Mouse (Mus musculus) cerebellum, adult (tissue): Measurements from ENCODE around the gene Hp.

Experiments used
- ATAC-seq: cut with Nextera tagmentation; 2 replicates; pipeline ENCODE4 v1.9.2; 2017; ENCODE audit warnings: mild to moderate bottlenecking, moderate library complexity, mixed read lengths; ENCODE audit not compliant: insufficient number of reproducible peaks, low FRiP score, low TSS enrichment

The Hp gene

DNA sequence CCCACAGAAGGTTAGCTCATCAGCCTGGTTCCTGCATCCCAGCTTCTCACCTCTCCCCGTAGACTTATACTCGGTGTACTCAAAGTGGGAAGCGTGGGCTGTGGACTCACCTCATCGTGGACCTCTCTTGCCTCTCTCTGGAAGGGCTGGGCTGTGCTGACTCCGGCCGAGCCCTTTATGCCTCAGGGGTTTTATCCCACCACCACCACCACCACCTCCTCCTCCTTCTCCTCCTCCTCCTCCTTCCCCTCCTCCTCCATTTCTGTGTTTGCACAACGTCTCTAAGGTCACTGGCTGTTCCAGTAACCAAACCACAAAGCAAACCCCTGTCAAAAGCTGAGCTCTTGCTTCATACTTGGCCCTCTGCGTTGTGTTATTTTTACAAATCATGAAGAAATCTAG lies at the start of gene Hp:
Gene Hp, minus strand, starts transcription at position 273 of the 402 bp plus-strand sequence.
- no peak for ATAC-seq

DNA sequence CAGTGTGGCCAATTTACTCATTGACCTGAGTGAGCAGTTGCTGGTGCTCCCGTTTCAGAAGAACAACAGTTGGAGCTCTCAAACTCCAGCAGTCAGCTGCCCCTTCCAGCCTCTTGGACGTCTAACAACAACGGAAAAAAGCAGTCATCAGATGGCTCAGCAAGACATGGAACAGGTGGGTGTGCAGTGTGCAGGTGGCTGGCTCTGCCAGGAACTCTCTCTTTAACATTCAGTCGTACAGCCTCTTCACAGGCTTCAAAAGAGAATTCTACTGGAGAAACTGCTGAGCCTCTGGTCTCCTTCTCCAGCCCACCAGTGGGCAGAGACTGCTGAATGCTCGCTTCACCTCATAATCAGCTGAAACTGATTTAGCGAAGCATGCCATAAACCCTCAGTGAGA lies 49.7 kb upstream of the Hp start:
- ATAC-seq: no peak

DNA sequence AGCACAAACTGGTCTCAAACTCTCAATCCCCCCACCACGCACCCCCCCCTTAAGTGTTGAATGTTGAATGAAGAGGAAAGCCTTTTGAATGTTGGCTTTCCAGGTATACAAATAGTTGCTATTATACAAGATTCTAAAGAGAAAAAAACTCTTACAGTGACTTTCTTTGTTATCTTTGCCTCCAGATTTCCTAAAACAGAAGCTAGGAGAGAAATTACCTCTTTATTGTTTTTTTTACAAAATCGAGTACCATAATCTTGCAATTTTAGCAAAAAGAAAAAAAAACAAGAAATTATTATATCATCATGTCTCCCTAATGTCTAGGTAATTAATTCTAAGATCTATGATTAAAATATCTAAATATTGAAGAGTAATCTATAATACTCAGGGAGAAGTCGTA lies 36.6 kb upstream of the Hp start:
- ATAC-seq: no peak

DNA sequence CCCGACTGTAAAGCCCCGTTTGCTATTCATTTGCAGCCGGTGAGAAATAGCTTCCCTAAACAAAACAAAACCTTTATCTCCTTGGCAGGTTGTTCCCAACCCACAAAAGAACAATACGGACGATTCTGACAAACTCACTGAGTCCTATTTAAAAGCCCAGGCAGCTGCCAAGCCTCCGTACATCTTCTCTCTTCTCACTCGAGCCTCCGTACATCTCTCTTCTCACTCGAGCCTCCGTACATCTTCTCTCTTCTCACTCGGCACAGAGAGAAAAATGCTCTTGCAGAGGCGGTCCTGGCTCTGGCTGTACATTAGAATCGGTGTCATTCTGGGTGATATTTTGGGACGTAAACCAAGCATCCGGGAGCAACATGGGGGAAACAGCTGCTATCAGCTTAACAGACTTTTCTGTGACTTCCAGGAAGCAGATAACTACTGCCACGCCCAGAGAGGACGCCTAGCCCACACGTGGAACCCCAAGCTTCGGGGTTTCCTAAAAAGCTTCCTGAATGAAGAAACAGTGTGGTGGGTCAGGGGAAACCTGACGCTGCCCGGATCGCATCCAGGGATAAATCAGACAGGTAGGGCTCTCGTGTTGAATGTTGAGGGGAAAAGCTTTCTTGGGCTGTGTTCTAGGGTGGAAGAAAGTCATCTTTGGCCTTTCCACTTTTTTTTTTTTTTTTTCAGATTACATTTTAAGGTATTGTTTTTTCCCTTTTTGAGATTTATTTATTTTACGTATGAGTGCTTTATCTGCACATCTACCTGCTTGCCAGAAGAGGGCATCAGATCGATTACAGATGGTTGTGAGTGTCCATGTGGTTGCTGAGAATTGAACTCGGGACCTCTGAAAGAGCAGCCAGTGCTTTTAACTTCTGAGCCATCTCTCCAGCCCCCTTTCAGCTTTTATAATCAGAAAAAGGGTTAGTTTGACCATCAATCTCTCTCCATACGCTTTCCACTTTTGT lies 35.6 kb upstream of the Hp start, which contains the start of gene Pkd1l3:
Gene Pkd1l3, plus strand, starts transcription at position 275 of the 968 bp plus-strand sequence.
- no peak for ATAC-seq

DNA sequence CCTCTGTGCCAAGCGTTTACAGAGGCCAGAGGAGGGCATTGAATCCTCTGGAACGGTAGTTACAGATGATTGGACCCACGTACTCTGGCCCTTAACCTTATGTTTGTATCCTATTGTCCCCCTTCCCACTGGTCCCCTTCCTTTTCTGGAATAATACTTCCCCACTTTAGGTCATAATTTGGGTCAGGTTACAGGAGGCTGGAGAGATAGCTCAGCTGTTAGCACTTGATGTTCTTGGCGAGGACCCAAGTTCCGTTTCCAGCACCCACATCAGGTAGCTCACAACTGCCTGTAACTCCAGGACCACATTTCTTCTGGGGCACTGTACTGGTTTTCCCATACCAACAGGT lies 30.2 kb upstream of the Hp start:
- ATAC-seq: no peak

DNA sequence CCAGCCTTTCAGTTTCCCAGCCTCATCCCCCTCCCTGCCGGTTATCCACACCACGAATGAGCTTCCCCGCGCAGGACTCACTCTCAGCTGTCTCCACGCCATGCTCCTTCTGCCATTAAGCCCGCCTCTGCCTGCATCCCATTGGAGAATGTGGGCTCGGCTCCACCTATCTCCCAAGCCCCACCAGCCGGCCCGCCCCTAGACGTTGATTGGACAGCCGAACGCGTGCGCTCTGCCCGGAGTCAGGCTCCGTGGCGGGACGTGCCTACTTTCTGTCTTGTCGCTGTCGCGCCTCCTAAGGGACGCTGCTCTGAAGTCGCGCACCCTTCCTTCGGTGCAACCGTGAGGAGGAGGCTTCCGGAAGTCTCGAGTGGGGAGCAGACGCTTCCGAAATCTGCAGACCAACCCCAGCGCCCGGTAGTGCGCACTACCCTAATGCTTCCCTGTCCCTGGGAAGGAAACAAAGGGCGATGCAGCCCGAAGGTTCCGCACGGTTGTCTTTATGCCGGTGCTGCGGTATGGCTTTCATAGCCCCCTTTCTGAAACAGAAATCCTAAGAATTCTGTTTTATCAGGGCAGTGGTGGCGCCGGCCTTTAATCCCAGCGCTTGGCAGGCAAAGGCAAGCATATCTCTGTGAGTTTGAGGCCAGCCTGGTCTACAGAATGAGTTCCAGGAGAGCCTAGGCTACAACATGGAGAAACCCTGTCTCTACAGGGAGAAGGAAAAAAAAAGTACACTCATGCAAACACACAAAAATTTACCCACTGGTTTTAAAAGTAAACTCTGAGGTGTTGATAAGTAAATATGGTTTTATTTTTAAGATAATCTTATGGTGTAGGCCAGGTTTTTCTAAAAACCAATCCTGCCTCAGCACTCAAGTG lies 29.5 kb upstream of the Hp start, which contains the start of gene Dhodh:
Gene Dhodh, minus strand, starts transcription at position 403 of the 882 bp plus-strand sequence.
- peak; percentile 98 for ATAC-seq

DNA sequence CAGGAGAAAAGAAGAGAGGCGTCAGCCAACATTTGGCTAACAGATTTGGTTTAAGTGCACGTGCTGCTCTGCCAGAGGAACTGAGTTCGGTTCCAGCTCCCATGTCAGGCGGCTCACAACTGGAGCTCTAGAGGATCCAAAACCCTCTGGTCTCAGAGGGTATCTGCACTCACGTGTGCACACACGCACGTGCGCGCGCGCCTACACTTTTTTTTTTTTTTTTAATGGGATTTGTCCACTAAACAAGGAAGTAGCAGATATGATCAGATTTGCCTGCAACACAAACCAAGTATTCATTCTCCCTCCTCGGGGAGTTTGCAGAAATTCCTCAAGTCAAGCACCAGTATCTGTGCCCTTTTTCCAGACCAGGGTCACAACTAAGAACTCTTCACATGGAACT lies 28.7 kb upstream of the Hp start:
- no peak for ATAC-seq

DNA sequence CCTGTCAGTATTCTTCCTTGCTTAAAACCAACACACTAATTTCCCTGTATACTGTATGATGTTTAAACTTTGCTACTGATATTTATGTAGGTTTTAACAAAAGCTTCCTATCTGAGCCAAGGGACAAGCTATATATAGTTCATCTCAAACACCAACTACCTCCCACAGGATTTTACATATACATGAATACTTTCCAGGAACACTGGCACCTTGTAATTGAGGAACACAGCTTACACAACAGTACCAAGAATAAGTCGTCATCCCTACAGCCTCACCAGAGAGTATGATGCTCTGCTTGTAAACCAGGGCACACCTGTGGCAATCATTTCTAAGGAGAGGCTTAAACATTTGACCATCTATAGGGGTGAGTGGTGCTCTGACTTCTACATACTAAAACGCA lies 27.8 kb upstream of the Hp start:
- ATAC-seq: no peak

DNA sequence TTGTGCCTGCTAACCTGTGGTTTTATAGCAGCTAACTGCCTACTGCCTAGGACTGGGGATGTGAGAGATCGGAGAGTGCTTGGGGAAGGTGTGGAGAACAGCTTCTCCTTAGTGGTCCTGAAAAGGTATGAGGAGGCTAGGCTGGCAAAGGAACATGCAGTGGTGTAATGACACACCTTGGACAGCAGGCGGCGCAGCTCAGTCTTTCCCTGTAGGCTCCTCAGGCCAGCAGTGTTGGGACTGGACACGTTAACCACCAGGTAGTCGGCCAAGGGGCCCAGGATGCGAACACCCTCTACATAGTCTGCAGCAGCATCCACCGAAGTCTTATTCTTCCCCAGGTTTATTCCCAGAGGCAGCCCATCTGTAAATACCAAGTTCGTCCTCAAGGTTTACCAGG lies 16.9 kb upstream of the Hp start:
- 0 out of 2 replicates have a peak, but pooled peaks have one; percentile 45 for ATAC-seq

DNA sequence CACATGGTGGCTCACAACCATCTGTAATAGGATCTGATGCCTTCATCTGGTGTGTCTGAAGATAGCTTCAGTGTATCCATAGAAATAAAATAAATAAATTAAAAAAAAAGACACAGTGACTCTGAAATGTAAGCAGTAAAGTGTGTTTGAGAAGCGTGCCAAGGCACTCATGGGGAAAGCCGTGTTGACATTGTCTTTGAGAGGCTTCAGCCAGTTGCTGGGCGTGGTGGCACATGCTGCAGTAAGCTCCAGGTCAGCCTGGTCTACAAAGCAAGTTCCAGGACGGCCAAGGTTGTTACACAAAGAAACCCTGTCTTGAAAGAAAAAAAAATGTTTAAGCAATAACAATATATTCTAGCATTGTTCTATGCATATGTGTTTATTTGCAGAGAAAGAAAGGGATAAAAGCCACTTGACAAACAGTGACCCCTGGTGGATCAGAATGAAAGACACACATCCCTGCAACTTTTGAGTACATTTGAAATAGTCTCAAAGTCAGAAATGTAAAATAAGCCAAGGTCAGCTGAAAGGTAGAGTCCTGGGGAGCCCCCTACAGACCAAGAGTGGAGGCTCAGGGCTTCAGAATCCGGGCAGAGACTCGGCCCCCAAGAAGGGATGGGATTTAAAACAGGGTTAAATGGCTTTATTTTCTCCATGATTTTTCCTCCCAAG lies 14.3 kb upstream of the Hp start:
- no peak for ATAC-seq

DNA sequence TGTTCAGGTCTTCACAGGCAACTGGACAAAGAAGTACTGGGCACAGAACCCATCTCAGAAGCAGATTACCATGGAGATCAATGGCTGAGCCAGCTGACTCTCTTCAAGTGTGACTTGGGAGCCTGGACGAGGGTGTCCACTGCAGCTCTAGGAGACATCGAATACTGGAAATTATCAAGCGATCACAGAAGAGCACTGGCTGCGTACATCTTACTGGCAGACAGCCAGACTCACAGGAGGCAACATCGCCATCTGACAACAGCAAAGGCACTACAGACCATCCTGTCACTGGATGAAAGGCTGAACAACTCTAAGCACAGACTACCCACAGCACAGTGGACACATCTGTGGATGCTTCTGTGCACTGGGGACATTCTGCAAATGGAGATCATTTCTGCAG lies 13.2 kb upstream of the Hp start:
- ATAC-seq: no peak

DNA sequence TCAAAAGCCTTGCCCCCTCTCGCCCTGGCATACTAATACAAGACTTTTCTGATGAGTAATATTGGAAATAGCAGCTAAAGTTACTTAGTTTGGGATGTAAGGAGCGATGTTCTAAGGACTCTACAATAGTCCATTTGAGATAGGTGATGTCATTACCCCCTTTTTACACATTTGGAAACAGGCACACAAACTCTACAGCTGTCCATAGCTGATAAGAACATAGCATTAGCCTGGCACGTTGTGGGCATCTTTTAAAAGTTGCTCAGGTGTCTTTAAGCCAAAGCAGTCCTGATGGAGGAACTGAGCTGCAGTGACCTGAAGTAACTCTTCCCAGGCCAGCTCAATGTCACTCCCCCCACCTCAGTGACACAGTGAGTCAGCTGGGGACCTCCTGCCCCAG lies 12.4 kb upstream of the Hp start:
- ATAC-seq: no peak

DNA sequence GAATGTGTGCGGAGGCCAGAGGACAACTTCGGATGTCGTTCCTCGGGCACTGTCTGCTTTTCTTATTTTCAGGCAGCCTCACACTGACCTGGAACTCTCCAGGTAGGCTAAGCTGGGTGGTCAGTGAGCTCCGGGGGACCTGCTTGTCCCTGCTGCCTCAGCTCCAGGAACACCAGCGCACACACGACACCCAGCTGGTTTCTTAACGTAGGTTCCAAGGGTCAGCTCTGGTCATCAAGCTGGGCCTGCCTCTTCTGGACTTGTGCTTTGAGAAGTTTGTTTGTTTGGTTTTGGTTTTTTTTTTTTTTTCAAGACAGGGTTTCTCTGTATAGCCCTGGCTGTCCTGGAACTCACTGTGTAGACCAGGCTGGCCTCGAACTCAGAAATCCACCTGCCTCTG lies 11.9 kb upstream of the Hp start:
- no peak for ATAC-seq

DNA sequence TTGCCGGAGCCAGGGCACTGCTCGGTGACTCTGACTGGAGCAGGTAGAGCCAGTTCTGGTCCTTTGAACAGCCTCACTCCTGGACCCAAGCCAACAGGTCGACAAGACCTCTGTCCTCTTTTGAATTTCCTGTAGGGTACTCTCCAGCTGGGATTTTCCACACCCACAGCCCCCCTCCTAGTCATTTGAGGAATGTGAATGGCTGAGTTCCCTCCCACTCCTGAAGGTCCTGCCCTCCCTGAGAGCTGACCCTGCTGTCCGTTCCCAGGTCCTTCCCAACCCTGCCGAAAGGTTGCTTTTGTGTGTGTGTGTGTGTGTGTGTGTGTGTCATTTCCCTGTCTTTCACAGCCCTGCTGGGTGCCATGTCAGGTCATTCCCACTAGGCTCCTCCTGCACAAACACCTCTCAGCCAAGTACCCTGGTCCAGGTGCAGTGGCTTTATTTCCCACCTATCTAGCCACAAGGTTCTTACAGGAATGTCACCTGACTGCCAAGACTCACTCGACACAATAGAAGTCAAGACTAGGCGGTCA lies 8.1 kb upstream of the Hp start:
- ATAC-seq: no peak

DNA sequence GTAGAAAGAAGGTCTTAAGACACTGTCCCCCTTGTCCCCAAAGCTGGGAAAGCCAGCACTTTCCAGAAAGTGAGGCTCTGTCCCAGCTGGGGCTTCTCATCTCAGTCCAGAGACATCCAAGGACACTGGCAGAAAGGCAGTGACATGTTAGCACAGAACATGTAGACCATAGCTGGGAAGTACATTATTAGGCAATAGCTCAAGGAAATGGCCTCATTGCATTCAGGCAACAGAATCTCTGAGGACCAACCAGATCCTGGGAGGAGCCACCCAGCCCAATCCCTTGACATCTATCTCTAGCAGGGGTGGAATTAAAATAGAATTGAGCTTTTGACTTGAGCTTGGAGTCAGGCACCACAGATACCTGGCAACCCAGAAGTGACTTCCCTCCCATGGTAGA lies 6.7 kb upstream of the Hp start:
- no peak for ATAC-seq

DNA sequence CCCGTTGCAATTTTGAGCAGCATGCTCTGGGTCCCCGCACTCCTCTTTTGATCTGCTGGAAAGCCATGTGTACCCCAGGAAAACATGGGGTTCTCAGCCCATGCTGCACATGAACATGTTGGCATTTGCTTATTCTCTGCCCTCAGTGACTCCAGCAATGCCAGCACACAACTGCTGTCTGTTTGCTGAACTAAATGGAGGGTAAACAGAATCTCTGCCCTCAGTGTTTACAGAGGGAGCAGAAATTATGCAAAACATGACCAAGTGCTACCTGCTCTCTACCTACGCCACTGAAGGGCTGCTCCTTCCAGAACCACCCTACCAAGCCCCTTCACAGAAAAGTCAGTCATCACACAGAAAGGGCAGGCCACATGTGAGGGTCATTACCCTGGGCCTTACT lies 5.9 kb upstream of the Hp start:
- no peak for ATAC-seq

DNA sequence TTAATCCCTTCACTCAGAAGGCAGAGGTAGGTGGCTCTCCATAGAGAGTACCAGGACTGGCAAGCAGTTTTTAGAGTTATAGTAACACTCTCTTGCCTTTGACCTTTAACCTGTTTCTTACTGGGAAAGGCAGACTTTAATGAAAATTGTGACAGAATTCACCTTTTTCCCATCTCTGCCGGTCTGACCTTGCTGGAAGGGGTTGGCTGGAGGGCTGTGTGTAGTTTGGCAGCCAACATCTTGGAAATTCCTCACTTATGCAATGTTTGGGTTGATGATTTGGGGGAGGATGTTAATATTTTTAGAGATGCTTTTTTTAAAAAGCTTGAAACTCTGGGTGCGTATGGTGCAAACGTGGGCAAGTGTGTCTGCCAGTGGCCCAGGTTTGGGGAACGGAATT lies 5.3 kb upstream of the Hp start:
- no peak for ATAC-seq

DNA sequence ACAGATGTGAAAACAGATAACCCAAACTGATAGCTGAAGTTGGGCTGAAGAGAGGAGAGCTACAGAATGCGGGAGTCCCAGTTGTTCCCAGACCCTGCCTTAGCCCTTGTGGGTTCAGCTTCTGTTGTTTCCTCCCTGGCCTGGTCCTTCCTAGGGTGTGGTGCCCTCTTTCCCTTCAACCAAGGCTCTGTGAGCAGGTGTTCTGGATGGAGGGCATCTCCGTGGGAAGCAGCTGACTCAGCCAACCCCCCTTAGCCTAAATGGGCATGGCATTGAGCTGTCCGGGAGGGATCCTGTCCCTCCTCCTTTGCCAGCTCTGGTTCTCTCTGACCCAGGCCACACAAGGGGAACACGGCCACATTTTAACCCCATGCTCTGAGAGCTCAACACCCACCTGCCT lies 2.7 kb downstream of the Hp start:
- ATAC-seq: no peak

DNA sequence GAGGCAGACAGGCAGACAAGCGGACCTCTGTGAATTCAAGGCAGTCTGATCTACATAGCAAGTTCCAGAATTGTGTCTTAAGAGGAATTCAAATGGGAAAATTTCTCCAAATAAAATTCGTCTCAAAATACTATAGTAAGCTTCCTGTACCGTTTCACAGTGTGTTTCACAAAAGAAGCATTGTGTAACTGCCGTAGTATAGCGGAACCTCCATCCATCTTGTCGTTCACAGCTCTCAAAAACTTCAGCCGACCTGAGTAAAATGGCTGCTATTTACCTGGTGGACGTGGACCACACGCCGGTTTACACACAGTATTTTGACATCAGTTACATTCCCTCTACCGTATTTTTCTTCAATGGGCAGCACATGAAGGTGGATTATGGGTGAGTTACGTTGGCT lies 7.8 kb downstream of the Hp start:
- ATAC-seq: no peak

DNA sequence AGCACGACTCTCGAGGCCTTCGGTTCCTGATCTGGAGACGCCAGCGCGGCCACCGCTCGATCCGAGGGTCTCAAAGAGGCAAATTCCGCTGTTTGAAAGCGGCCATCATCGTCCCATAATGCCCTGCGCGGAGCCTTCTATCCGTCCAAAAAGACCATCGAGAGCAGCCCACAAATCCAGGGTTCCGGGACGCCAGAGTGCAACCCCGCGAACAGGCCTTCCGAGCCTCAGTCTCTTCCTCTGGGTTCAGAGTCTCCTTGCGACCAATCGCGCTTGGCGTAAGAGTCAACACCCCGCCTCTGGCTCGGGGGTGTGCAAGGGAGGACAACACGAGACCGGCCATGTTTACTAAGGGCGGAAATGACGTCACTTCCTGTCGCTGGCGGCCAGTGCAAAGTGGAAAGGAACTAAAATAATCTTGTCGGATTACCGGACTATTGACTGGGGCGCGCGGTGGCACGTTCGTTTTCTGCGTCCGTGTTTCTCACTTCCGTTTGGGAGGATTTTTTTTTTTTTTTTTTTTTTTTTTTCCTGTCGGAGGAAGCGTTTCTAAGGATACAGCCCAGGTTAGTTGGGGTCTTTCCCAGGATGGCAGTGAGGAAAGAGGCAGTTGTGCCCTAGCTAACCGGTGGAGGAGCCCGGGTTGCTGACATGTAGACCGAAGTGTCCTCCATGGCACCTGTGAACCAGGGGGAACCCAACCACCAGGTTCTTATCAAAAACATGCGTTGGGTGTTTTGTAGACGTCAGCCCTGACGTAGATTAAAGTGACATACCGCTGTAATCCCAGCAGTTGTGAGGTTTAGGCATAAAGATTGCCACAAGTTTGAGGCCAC lies 13.3 kb downstream of the Hp start, which contains the start of the genes Dhx38 and Txnl4b:
Gene Dhx38, minus strand, starts transcription at position 364 of the 836 bp plus-strand sequence.
Gene Txnl4b, plus strand, starts transcription at position 395 of the 836 bp plus-strand sequence.
- peak; percentile 99 for ATAC-seq
